Mouse (Mus musculus): ENCODE data around the gene Tbk1.

GRCm38 (mm10) chr10:121604632-121605344 lies 18.2 kb upstream of the Tbk1 start:
- TF ChIP-seq CTCF (conservative IDR thresholded peaks at IDR 0.05 in 1 of 2, IDR thresholded peaks at IDR 0.05 in 1 of 2; ENCODE audit: low read depth in 2 of 2, low read length in 2 of 2), result no peak
- TF ChIP-seq NRF1 (IDR thresholded peaks at IDR 0.05; ENCODE audit: low read depth, low read length), result no peak
- TF ChIP-seq CHD2 (IDR thresholded peaks at IDR 0.05; ENCODE audit: low read length), result no peak
- no peak for TF ChIP-seq HCFC1 (IDR thresholded peaks at IDR 0.05; ENCODE audit: low read depth, low read length)
- no peak for TF ChIP-seq POLR2A (IDR thresholded peaks at IDR 0.05; ENCODE audit: low read depth, low read length)
- no peak for TF ChIP-seq E2F4 (IDR thresholded peaks at IDR 0.05; ENCODE audit: insufficient replicate concordance, low read depth, low read length)
- no peak for TF ChIP-seq TCF12 (IDR thresholded peaks at IDR 0.05; ENCODE audit: low read depth, low read length)
- no peak for TF ChIP-seq ETS1 (conservative IDR thresholded peaks at IDR 0.05; ENCODE audit: low read depth, low read length)
- TF ChIP-seq ZC3H11A (IDR thresholded peaks at IDR 0.05; ENCODE audit: low read depth, low read length), result no peak
- TF ChIP-seq EP300 (IDR thresholded peaks at IDR 0.05; ENCODE audit: low read length), result no peak
- TF ChIP-seq TBP (conservative IDR thresholded peaks at IDR 0.05; ENCODE audit: low read depth, low read length), result no peak

Measured in CH12.LX (cell line).